Mouse (Mus musculus): ENCODE measurements around the gene Dscaml1. TPM values are rescaled to one million over a fixed set of nuclear protein-coding genes. Genes with fewer than 3 reads are reported as not detected.

Gene Dscaml1
- polyA plus RNA-seq, 1 experiment from 2014 or later = 16.4 TPM

GRCm38 (mm10) chr9:45651078-45651809, 224.8 kb downstream of the Dscaml1 start:
- H3K4me1 ChIP-seq = peaks cover 24% of the 10 kb centered on the region
- H3K27ac ChIP-seq (replicated peaks) = peak overlapping the region; percentile 84
- peak overlapping the region; percentile 30 for H3K4me2 ChIP-seq
- no peaks in the 10 kb centered on the region for H3K27me3 ChIP-seq (replicated peaks)
- no peaks in the 10 kb centered on the region for H3K36me3 ChIP-seq
- H3K9me3 ChIP-seq (replicated peaks) = no peaks in the 10 kb centered on the region
- peak; percentile 71 for ATAC-seq (ENCODE audit: low FRiP score)
- H3K4me3 ChIP-seq (replicated peaks) = no peak overlapping the region
- 19% methylated on average over 13 of the region's 13 CpGs for WGBS
- H3K9ac ChIP-seq (replicated peaks) = 0 out of 2 replicates have a peak overlapping the region, but pooled peaks have one; percentile 4

- peak overlapping the region; percentile 84 for H3K27ac ChIP-seq (replicated peaks)
- H3K4me1 ChIP-seq = peaks cover 29% of the 10 kb centered on the region
- no peaks in the 10 kb centered on the region for H3K9me3 ChIP-seq (replicated peaks)
- 0 out of 2 replicates have a peak, but pooled peaks have one; percentile 1 for ATAC-seq (ENCODE audit: low FRiP score)
- no peaks in the 10 kb centered on the region for H3K27me3 ChIP-seq (replicated peaks)
- H3K4me2 ChIP-seq = peak overlapping the region; percentile 30
- H3K4me3 ChIP-seq (replicated peaks) = no peak overlapping the region
- 18% methylated on average over 3 of the region's 3 CpGs for WGBS
- no peaks in the 10 kb centered on the region for H3K36me3 ChIP-seq
- 0 out of 2 replicates have a peak overlapping the region, but pooled peaks have one; percentile 4 for H3K9ac ChIP-seq (replicated peaks)
These were observed 225.4 kb downstream of the Dscaml1 start for GRCm38 (mm10) chr9:45651810-45652177.

- H3K36me3 ChIP-seq = no peaks in the 10 kb centered on the region
- H3K27me3 ChIP-seq (replicated peaks) = no peaks in the 10 kb centered on the region
- H3K27ac ChIP-seq (replicated peaks) = peak overlapping the region; percentile 81
- H3K9me3 ChIP-seq (replicated peaks) = no peaks in the 10 kb centered on the region
- peak; percentile 69 for ATAC-seq (ENCODE audit: low FRiP score)
- H3K9ac ChIP-seq (replicated peaks) = 0 out of 2 replicates have a peak overlapping the region, but pooled peaks have one; percentile 10
- 10% methylated on average over 8 of the region's 9 CpGs for WGBS
- no peak overlapping the region for H3K4me2 ChIP-seq
- no peak overlapping the region for H3K4me3 ChIP-seq (replicated peaks)
- H3K4me1 ChIP-seq = peaks cover 21% of the 10 kb centered on the region
These were observed 231.0 kb downstream of the Dscaml1 start for GRCm38 (mm10) chr9:45657172-45658062.

- Histone ChIP-seq H3K9me3 (replicated peaks) (no peaks in the 10 kb centered on the region), H3K4me2 (no peak overlapping the region), H3K27ac (replicated peaks) (no peak overlapping the region), H3K36me3 (no peaks in the 10 kb centered on the region), H3K4me3 (replicated peaks) (no peak overlapping the region), H3K9ac (replicated peaks) (no peak overlapping the region), H3K4me1 (peaks cover 48% of the 10 kb centered on the region), H3K27me3 (replicated peaks) (no peaks in the 10 kb centered on the region)
- no peak for ATAC-seq (ENCODE audit: low FRiP score)
- WGBS = 79% methylated on average over 3 of the region's 3 CpGs
These were observed 233.8 kb downstream of the Dscaml1 start for GRCm38 (mm10) chr9:45660191-45660590.

- H3K36me3 ChIP-seq = no peaks in the 10 kb centered on the region
- WGBS = 67% methylated on average over 5 of the region's 5 CpGs
- H3K27ac ChIP-seq (replicated peaks) = peak overlapping the region; percentile 88
- H3K9ac ChIP-seq (replicated peaks) = no peak overlapping the region
- no peaks in the 10 kb centered on the region for H3K27me3 ChIP-seq (replicated peaks)
- no peak for ATAC-seq (ENCODE audit: low FRiP score)
- H3K4me2 ChIP-seq = no peak overlapping the region
- H3K4me1 ChIP-seq = peaks cover 45% of the 10 kb centered on the region
- no peaks in the 10 kb centered on the region for H3K9me3 ChIP-seq (replicated peaks)
- no peak overlapping the region for H3K4me3 ChIP-seq (replicated peaks)
These were observed 236.0 kb downstream of the Dscaml1 start for GRCm38 (mm10) chr9:45662471-45662870.

GRCm38 (mm10) chr9:45663386-45664315, 237.2 kb downstream of the Dscaml1 start:
- peak overlapping the region; percentile 88 for H3K27ac ChIP-seq (replicated peaks)
- WGBS = 27% methylated on average over 15 of the region's 16 CpGs
- H3K9me3 ChIP-seq (replicated peaks) = no peaks in the 10 kb centered on the region
- peak; percentile 51 for ATAC-seq (ENCODE audit: low FRiP score)
- peak overlapping the region; percentile 23; the same call in 1 of the 2 replicates for H3K9ac ChIP-seq (replicated peaks)
- no peak overlapping the region for H3K4me2 ChIP-seq
- H3K4me1 ChIP-seq = peaks cover 38% of the 10 kb centered on the region
- H3K36me3 ChIP-seq = no peaks in the 10 kb centered on the region
- H3K27me3 ChIP-seq (replicated peaks) = no peaks in the 10 kb centered on the region
- no peak overlapping the region for H3K4me3 ChIP-seq (replicated peaks)

- no peaks in the 10 kb centered on the region for H3K9me3 ChIP-seq (replicated peaks)
- peak overlapping the region; percentile 23; the same call in 1 of the 2 replicates for H3K9ac ChIP-seq (replicated peaks)
- peak overlapping the region; percentile 88 for H3K27ac ChIP-seq (replicated peaks)
- no peaks in the 10 kb centered on the region for H3K27me3 ChIP-seq (replicated peaks)
- 0 out of 2 replicates have a peak, but pooled peaks have one; percentile 8 for ATAC-seq (ENCODE audit: low FRiP score)
- peaks cover 38% of the 10 kb centered on the region for H3K4me1 ChIP-seq
- no peak overlapping the region for H3K4me2 ChIP-seq
- no peaks in the 10 kb centered on the region for H3K36me3 ChIP-seq
- 51% methylated on average over 6 of the region's 6 CpGs for WGBS
- no peak overlapping the region for H3K4me3 ChIP-seq (replicated peaks)
These were observed 237.9 kb downstream of the Dscaml1 start for GRCm38 (mm10) chr9:45664326-45664725.

GRCm38 (mm10) chr9:45664871-45665394, 238.5 kb downstream of the Dscaml1 start:
- 11% methylated on average over 15 of the region's 15 CpGs for WGBS
- Histone ChIP-seq H3K4me3 (replicated peaks) (no peak overlapping the region), H3K9me3 (replicated peaks) (no peaks in the 10 kb centered on the region), H3K27me3 (replicated peaks) (no peaks in the 10 kb centered on the region), H3K4me2 (peak overlapping the region; percentile 9; the same call in 1 of the 2 replicates), H3K4me1 (peaks cover 38% of the 10 kb centered on the region), H3K9ac (replicated peaks) (no peak overlapping the region), H3K27ac (replicated peaks) (peak overlapping the region; percentile 88), H3K36me3 (no peaks in the 10 kb centered on the region)
- ATAC-seq (ENCODE audit: low FRiP score) = peak; percentile 54

GRCm38 (mm10) chr9:45675931-45676330, 249.5 kb downstream of the Dscaml1 start:
- no peak for ATAC-seq (ENCODE audit: low FRiP score)

GRCm38 (mm10) chr9:45676578-45676977, 250.2 kb downstream of the Dscaml1 start:
- Histone ChIP-seq H3K4me2 (no peak overlapping the region), H3K27me3 (replicated peaks) (no peaks in the 10 kb centered on the region), H3K4me3 (replicated peaks) (no peak overlapping the region), H3K36me3 (no peaks in the 10 kb centered on the region), H3K4me1 (peaks cover 56% of the 10 kb centered on the region), H3K9me3 (replicated peaks) (no peaks in the 10 kb centered on the region), H3K27ac (replicated peaks) (peak overlapping the region; percentile 83), H3K9ac (replicated peaks) (0 out of 2 replicates have a peak overlapping the region, but pooled peaks have one; percentile 15)
- ATAC-seq (ENCODE audit: low FRiP score) = peak; percentile 29; the same call in 1 of the 2 replicates
- 11% methylated on average over 8 of the region's 8 CpGs for WGBS

More at GRCm38 (mm10) chr9:45675931-45676330, 249.5 kb downstream of the Dscaml1 start:
- no peak overlapping the region for H3K4me2 ChIP-seq
- peak overlapping the region; percentile 83 for H3K27ac ChIP-seq (replicated peaks)
- H3K4me1 ChIP-seq = peaks cover 56% of the 10 kb centered on the region
- H3K36me3 ChIP-seq = no peaks in the 10 kb centered on the region
- H3K4me3 ChIP-seq (replicated peaks) = no peak overlapping the region
- H3K9ac ChIP-seq (replicated peaks) = 0 out of 2 replicates have a peak overlapping the region, but pooled peaks have one; percentile 15
- no peaks in the 10 kb centered on the region for H3K9me3 ChIP-seq (replicated peaks)
- WGBS = 53% methylated on average over 9 of the region's 9 CpGs
- no peaks in the 10 kb centered on the region for H3K27me3 ChIP-seq (replicated peaks)
